Mouse (Mus musculus) c-Kit-negative CD71-positive TER-119-positive erythroid progenitor cells, embryonic 14.5 days (primary cell): ENCODE results near the gene Gm12185.
"Not testable (repeated sequence)": the region's sequence is repeated elsewhere in the genome, so short reads cannot be mapped to it uniquely, and the experiment has no call there.

Experiments used
- DNase-seq: peaks from one replicate; pipeline ENCODE4 v3.0.0-alpha.2; 2013; ENCODE audit warnings: low read depth, low spot score

Gene Gm12185

DNA sequence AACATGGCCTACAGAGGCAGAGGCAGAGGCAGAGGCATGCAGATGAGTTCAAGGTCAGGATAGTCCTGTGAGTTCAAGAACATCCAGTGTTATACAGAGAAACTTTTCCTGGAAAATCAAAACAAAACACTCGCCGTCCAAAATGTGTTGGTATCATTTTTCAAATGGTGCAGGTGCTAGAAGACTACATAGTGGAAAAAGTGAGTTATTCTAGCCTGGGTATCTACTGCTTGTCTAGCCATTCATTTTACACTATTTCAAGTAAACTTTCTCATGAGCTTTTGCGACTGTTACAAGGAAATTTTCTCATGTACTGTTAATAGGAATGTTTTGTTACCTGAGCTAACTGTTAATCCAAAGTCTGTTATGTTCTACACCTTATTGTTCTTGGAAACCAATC lies 73.6 kb downstream of the Gm12185 start:
- DNase-seq: no peak

DNA sequence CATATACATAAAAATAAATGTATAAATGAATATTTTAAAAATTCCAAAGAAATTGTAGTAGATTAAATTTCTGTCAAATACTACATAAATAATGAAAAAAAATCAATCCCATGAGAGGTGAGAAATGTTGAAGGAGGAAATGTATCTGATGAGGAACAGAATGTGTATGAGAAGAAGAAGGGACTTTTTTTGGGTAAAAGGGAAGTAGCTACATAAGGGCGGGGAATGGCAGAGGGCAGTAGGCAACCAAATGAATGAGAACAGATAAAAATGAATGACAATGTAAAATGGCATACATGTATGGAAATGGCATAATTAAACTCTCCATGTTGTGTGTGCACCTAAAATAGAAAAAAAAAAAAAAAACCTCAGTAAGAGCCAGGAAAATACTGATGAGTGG lies 78.4 kb downstream of the Gm12185 start:
- DNase-seq: no peak

DNA sequence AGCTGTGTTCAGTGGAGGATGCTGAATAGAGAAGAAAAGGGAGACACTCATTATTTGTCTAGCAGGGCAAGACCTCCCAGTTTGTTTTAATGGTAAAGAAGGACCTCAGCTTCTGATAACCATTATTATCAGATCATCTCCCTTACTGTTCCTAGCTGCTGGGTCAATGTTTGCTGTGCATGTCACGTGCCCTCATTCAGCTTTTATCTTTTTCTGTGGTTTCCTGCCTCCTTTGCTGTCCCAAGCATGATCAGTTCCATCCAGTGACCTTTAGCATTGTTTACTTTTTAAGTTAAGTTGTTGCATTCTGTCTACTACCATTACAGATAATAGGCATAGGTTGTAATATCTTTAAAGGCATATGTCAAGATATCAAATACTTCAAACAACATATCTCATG lies 83.6 kb downstream of the Gm12185 start:
- DNase-seq: no peak

DNA sequence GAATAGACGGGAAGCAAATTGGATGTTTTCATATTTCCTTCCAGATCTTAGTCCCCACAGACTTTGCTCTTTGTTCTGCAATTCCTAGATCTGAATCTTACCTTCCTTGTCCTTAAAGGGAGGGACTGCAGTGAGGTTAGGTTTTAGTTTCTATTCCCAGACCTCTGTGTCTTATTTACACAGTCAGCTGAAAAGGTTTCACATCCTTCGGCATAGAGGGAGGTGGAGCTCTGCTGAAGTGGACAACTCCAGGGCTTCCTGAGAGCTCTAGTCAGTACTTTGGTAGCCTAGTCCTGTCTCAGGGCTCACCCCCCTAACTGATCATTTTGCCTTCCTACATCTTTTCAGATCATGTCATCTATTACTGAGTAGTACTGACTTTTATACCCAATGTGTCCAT lies 90.0 kb downstream of the Gm12185 start, which contains the start of gene Gm5431:
Gene Gm5431, minus strand, starts transcription at position 194 of the 400 bp plus-strand sequence.
- DNase-seq: no peak

DNA sequence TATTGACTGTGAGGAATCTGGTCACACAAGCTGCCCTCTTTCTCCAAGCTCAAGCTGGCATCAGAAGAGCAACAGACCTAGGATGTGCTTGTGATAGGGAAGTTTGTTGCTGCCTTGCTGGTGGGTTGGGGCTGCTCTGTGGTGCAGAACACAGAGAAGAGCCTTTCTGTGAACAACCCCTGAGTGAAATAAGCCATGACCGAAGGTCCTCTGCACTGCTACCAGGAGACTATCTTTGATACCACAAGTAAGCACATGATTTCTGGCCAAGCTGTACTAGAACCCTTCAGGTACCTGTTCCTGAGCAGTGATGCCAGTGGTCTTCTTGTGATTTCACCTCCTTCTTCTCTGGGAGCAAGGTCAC lies 90.5 kb downstream of the Gm12185 start:
- DNase-seq: not testable (repeated sequence)

DNA sequence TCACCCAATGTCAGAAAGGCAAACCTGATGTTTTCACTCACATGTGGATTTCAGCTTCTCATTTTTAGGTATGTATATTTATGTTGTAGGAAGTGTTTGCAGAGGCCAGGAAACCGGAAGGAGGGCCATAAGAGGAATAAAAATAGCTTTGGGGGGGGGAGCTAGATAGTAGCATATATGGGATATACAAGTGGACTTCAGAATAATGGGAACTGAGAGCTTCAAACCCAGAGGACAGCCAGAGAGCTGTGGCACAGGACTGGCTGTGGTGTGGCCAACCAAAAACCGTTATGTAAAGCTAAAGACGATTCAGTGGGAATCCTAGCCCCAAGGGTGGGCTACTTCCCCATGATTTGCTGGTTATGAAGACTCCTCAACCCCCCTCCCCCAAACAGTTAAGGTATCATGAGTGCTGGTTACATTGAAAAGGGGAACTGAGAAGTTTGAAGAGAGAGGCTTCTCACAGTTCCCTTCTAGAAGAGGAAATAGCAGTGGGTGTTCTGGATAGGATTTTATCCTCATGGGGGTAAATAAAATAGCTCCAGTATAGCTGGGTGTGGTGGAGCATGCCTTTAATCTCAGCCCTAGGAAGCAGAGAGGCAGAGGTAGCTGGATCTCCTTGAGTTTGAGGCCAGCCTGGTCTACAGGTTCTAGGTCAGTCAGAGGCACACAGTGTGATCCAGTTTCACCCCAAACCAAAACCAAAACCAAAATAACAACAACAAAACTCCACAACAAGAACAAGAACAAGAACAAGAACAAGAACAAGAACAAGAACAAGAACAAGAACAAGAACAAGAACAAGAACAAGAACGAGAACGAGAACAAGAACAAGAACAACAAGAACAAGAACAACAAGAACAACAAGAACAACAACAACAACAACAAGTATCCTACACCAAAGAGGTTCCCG lies 91.1 kb downstream of the Gm12185 start:
- not testable (repeated sequence) for DNase-seq

DNA sequence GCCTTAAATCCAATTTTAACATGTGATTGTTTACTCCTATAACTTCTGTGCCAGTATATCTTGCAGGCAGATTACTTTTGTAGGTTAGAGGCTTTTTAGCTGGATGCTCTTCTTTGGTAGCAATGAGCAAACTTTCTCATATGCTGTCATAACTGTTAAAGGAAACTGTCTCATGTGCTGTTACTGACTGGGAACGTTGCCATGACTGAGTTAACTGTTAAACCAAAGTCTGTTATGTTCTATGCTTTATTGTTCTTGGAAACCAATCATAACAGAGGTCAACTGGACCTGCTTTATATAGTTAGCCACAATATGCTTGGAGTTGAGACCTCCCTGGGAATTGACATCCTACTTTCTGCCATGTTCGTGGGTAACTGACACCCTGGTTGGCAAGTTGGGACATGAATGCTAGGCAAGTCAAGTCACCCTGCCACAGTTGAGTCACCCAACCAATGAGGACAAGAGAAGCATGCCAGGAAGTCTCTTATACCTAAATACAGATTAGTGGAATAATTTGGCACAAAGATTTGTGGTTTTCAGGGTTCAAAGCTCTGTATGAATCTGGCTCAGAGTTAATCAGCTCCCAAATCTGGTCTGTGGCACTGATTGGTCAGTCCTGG lies 93.1 kb downstream of the Gm12185 start:
- DNase-seq: no peak

DNA sequence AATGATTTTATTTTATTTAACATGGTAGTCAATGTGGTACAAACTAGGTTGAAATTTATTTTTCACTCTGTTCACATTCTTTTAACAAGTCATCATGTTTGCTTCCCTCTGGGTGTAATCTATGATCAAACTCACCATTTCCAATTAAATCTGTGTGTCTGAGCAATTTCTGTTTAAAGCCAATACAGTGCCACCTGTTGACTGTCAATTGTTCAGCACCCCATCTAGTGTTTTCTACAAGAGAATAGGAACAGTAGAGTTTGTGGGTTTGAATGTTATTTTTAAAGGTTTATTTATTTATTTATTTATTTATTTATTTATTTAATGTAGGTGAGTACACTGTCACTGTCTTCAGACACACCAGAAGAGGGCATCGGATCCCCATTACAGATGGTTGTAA lies 115.3 kb downstream of the Gm12185 start:
- DNase-seq: no peak

DNA sequence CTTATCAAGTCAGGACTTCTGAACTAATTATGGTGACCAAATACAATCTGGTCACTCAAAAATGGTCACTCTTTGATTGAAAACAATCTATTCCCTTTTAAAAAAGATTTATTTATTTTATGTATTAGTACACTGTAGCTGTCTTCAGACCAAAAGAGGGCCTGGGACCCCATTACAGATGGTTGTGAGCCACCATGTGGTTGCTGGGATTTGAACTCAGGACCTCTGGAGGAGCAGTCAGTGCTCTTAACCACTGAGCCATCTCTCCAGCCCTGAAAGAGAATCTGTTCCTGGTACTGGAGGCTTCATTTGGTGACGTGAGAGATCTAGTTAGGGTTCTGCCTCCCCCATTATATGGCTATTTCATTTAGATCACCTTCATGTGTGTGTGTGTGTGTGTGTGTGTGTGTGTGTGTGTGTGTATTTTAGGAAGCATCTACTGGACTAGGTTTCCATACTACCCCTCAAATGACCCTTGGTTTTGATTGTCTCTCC lies 116.6 kb downstream of the Gm12185 start:
- not testable (repeated sequence) for DNase-seq

DNA sequence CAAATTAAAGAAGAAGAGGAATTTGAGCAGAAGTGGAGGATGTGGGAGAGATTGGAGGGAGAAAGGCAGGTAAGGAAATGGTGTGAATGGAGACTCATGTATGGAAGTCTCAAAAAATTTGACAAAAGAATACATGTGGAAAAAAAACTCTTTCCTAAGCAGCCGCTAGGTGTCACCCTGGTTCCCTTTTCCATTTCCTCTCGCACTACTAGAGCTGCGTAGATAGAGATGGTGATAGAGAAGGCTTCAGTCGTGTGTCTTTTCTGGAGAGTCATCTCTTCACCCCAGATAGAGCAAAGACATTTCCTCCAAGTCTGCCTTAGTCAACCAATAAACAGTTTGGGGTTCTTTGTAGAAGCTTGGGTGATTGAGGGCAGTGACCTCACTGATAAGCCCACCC lies 117.6 kb downstream of the Gm12185 start:
- no peak for DNase-seq

DNA sequence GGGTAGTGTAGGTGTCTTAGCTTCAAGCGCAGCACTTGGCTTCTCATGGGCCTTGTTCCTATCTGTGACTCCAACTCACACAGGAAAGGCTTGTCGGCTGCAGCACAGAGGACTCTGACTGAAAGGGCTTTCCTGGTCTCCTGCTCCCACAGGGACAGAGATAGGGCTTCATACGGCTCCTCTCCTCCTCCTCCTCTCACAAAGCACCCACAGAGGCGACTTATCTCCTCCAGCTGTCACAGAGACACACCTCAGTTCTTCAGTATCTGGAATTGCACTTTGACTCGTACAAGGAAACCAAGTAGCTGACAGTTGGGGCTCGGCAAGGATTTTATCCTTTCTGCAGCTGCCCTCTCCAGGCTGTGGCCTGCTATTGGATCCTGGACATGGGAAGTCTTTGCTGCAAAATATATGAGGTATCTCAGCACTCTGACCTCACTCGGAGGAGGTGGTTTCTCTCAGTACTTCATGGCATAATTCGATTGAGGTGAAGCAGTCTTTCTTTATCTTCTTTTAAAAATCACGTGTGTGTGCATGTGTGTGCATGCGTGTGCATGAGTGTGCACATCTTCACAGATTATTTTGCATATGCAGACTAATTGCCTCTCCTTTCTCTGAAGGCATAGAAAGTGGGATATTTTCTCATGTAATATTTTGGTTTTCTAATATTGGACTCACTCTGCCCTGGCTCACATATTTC lies 118.3 kb downstream of the Gm12185 start:
- peak; percentile 61 for DNase-seq

DNA sequence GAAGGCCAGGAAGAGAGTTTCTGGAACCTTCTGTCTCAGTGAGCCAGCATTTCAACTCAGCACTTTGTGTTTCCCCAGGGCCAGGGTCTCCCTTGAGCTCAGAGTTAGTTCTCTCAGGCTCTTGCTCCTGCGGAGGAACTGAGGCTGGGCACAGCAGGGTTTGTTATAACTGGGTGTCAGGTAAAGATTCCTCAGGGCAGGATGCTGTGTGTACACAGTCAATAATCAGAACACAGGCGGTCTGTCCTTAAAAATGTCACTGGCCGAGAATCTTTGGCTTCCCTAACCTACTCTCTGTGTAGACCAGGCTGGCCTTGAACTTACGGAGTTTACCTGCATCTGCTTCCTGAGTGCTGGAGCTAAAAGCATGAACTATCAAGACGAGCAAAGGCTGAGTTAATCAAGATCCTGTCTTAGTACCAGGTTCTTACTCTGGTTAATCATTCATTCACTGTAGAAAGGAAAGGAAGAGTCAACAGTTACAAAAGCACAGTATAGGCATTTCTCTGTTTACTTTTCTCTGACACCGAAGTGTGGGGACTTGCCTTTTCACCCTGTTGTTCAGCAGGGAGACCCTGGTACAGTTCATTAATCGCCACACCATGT lies 119.2 kb downstream of the Gm12185 start:
- no peak for DNase-seq

DNA sequence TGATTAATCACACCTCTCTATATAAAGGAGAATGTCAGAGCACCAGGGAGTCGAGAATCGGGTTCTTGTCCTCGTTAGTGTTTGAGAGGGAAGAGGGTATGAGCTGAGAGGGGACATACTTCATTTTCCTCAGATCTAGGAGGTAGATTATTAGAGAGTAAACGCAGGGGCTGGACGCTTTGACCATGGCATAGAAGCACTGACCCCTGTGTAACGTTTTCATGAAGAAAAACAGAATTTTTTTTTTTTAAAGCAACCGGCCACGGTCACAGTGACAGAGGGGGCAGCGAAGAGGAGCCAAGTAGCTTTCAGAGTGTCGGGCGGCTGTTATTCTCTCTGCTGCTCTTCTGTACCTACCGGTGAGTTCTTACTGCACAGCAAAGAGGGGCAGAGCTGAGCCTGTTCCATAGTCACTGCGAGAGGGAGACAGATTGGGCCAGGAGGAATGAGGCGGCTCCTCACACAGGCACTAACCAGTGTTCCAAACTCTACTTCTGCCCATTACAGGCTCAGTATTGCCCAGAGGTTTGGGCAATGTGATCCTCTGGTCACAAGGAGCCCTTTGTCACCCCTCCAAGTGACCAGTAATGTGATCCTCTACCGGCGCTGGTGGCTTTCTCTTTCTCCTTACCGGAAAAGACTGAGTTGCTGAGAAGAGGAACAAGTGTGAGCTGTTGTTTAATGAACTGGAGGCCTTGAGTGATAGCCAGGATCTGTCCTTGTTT lies 120.0 kb downstream of the Gm12185 start:
- no peak for DNase-seq

DNA sequence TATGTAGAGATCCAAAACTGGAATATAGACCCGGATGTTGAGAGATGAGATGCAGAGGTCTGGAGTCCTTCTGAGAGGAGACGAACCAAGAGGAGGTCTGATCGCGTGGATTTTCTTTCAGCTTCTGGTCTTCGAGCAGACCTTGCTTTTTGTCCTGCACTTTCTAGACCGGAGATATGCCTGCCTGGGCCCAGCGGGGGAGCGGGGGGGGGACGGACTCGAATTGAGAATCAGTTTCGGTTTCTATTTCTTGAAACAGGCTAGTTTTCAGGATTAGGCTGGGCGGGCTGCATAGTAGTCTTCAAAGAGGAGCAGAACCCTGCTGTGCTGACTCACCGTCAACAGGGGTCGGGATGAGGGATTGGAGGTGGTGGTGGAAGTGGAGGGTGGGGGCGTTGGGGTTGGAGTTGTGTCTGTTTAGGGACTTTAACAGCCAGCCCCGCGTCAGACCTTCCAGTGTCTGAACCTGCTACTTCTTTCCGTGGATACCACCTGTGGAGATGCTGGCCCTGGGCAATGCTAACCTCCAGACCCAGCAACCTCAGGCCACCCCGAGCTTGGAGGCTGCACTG lies 120.7 kb downstream of the Gm12185 start, which contains the start of gene Irgm1:
Gene Irgm1, minus strand, starts transcription at position 483 of the 572 bp plus-strand sequence.
- DNase-seq: peak; percentile 60

DNA sequence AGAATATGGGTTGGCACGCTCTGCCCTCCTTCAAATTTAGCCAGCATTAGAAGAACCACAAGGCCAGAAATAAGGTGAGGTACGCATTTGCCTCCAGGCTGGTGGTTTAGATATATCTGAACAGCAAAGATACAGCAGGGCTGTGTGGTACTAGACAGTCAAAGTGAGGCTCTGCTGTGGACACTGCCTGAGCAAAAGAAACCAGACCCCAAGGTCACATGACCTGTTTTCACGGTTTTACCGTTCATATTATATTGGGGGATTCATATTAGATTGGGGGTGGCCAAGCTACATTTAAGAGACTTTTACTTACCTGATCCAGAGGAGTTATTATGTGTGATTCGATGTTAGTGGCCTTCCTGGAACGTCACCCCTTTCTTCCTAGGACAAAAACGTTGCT lies 121.2 kb downstream of the Gm12185 start:
- no peak for DNase-seq

DNA sequence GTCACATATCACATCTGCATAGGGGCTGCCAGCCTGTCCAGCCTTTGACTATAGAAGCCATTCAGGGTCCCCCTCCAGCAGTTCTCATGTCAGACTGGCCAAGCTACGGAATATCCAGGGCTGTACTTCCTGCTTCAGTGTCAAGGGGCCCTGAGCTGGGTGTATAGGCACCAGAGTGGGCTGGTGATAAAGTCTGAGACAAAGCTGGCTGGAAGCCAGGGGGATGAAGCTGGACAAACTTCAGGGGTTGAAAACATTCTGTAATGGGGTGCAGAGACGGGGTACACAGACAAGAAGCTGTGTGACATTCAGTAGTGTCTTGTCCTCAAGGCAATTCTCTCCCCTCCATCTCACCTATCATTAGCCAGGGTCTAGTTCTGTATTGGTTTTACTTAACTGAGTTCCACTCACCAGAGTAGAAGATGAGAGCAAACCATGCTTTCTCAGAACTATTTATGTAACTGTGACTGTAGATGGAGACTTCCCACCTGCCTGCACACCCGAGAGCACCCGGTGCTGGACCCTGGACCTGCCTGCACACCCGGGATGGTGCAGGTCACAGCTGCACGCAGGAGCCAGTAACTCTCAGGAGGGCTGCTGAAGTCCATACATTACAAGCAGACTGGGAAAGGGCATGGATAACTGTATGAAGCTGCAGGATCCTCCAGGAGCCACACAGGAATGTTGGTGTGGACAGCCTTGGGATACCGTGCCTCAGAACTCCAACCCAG lies 122.5 kb downstream of the Gm12185 start:
- DNase-seq: no peak

DNA sequence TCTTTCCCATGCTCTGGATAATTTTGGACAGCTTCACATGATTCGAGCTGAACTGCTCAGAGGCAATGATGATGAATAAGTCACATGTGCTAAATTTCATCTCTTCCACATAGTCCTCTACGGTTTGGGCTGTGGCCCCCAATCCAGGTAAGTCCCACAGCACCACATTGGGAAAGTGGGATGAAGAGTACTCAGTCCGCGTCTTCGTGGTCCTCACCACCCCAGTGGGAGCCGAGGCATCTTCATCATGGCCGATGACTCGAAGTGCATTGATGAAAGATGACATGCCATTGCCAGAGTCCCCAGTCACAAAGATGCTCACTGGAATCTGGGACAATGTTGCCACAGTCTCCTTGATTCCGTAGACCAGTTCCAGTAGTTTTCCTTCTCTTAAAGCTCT lies 125.5 kb downstream of the Gm12185 start:
- no peak for DNase-seq

DNA sequence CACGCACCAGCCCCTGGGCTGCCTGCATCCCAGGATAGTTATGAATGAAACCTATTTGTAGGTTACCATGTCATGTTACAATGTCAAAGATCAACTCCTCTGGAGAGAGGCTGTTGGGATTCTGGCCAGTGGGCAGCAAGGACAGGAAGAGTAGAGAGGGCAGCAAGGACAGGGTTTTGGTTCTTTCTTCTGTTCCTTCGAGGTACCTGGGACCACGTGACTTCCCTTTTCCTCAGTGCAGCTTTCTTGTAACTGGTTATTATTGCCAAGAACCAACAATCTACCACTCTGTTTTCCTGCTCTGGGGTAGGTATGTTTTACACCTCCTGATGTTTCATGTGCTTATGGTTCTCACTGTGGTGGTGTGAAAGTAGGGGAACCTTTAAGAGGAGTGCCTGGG lies 128.2 kb downstream of the Gm12185 start:
- no peak for DNase-seq

DNA sequence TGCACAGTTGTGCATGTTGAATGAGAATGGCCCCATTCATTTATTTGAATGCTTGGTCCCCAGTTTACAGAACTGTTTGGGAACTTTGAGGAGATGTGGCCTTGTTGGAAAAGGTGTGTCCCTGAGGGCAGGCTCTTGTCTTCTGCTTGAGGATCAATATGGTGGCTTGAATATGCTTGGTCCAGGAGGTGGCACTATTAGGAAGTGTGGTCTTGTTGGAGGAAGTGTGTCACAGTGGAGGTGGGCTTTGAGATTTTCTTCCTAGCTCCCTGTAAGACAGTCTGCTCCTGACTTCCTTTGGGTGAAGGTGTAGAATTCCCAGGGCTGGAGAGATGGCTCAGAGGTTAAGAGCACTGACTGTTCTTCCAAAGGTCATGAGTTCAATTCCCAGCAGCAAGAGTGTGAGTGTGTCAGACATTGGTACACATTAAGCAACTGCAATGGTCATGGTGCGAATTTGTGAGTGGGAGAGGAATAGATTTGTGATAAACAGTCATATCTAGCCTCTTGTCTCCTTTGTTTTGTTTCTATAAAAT lies 129.2 kb downstream of the Gm12185 start:
- DNase-seq: no peak

DNA sequence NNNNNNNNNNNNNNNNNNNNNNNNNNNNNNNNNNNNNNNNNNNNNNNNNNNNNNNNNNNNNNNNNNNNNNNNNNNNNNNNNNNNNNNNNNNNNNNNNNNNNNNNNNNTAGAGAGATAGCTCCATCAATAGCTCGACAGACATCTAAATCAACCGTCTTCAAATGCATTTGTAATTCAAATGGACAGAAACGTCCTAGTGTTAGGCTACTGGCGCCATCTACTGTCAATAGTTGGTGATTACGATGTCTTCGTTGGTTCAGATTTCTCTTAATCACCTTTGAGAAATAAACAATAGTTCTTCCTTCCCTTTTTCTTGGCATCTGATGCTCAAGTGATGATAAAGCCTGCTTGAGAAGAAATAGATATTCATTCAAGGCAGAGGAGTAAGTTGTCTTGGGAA lies 133.0 kb downstream of the Gm12185 start:
- DNase-seq: peak; percentile 66
